Mouse (Mus musculus): Measurements from ENCODE around the gene 2610528A11Rik.
A peak's percentile ranks its signal among the peaks of the same experiment; 100 is the strongest.

The 2610528A11Rik gene

GRCm38 (mm10) chr14:37094436-37094835, 19.4 kb downstream of the 2610528A11Rik start:
- no peak for DNase-seq (ENCODE audit: low spot score)

DNA sequence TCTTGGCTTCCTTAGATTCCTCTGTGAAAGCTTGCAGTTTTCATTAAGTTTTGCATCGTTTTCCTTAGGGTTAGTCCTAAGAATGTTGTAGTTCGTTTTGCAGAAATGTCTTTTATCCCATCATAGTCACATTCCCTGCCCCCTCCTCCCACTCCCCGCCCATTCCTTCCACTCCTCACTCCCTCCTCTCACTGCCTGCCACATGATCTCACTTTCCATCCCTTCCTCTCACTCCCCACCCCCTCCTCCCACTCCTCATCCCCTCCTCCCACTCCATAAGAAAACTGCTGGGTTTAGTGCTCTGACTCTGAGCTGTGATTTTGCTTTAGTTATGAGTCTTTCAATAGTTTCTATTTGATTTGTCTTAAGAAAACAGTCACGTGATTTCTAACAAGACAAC, 30.1 kb downstream of the 2610528A11Rik start:
- DNase-seq (ENCODE audit: low spot score): no peak

DNA sequence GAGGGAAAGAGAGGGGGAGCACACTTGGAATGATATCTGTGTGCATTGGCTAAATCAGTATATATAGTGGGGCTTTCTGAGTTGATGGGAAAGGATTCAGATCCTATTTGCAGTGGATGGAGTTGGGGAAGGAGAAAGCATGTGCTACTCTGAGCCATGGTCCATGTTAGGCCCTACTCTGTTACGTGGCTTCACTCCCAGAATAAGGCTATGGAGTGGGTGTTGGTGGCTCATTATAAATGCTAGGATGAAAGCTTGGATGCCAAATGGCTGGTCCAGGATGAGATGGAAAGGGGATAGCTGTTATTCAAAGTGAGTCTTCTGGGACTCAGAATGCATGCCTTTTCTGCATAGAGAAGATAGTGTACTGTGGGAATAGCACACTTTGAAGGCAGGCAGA, 33.1 kb downstream of the 2610528A11Rik start:
- DNase-seq (ENCODE audit: low spot score): no peak

- DNase-seq (ENCODE audit: low spot score): peak; percentile 65
Observed at GRCm38 (mm10) chr14:37068516-37068915, 45.3 kb downstream of the 2610528A11Rik start.

DNA sequence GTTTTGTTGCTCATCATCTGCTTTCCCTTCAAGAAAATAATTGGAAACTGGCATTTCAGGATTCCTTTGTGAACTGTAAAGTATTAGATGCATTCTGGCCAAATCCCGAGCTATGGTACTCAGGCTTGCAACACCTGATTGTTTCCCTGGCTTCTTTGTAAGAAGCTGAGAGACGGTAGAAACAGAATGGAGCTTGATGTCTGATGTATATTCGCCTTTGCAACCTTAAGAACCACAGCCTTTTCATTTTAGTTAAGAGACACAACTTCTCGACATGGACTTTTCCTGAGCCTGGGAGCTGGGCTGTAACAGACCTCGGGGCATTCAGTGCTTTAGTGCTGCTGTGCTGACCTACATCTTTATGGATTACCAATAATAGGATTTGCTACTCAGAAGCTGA, 46.2 kb downstream of the 2610528A11Rik start, which contains the start of gene Lrit2:
Gene Lrit2 (plus strand): TSS at position 301 of the 400 bp plus-strand sequence.
- DNase-seq (ENCODE audit: low spot score): no peak

GRCm38 (mm10) chr14:37066636-37067035, 47.2 kb downstream of the 2610528A11Rik start:
- DNase-seq (ENCODE audit: low spot score): no peak

GRCm38 (mm10) chr14:37064849-37065248, 49.0 kb downstream of the 2610528A11Rik start:
- DNase-seq (ENCODE audit: low spot score): no peak
